Mouse (Mus musculus): ENCODE data around the gene Pias4. TPM values are rescaled to one million over a fixed set of nuclear protein-coding genes. Genes with fewer than 3 reads are reported as not detected.
"Not testable (repeated sequence)": the region's sequence is repeated elsewhere in the genome, so short reads cannot be mapped to it uniquely, and the experiment has no call there.

Gene Pias4
- polyA plus RNA-seq, 1 experiment: 31.6 TPM

- H3ac ChIP-seq (ENCODE audit: control insufficient read depth, insufficient read length, low read depth): peak within 1 kb of the TSS; percentile 99
- H3K4me3 ChIP-seq (ENCODE audit: insufficient read depth, poor library complexity, severe bottlenecking): peak within 1 kb of the TSS; percentile 95
- H3K27me3 ChIP-seq (ENCODE audit: control insufficient read depth, insufficient read depth, insufficient read length): no peaks in the 10 kb centered on the region
- peaks cover 53% of the 10 kb centered on the region for H3K79me2 ChIP-seq (ENCODE audit: control insufficient read depth, insufficient read depth)
- TF ChIP-seq FOSL1 (IDR thresholded peaks at IDR 0.05; ENCODE audit: insufficient read depth, low read length, poor library complexity, severe bottlenecking) (no peak), CTCF (IDR thresholded peaks at IDR 0.05; ENCODE audit: control insufficient read depth, insufficient read depth, insufficient read length) (no peak), USF1 (IDR thresholded peaks at IDR 0.05; ENCODE audit: low read depth) (peak; percentile 98), CEBPB (IDR thresholded peaks at IDR 0.05; ENCODE audit: low read depth) (no peak), MYOD1 (IDR thresholded peaks at IDR 0.05; ENCODE audit: control insufficient read depth, insufficient read length, low read depth) (no peak), MAX (IDR thresholded peaks at IDR 0.05) (peak; percentile 26)
- peaks cover 47% of the 10 kb centered on the region for H3K36me3 ChIP-seq (ENCODE audit: control insufficient read depth, insufficient read depth)
- H3K79me3 ChIP-seq (ENCODE audit: low read depth): peaks cover 48% of the 10 kb centered on the region
Measured at GRCm38 (mm10) chr10:81176466-81177271, 8.9 kb upstream of the Pias4 start, which contains the start of gene Eef2. Gene Eef2 (plus strand): TSS chr10:81176631.

GRCm38 (mm10) chr10:81175936-81176465 is 8.3 kb upstream of the Pias4 start:
- H3K79me3 ChIP-seq (ENCODE audit: low read depth): peaks cover 45% of the 10 kb centered on the region
- peak overlapping the region; percentile 26 for H3K4me3 ChIP-seq (ENCODE audit: insufficient read depth, poor library complexity, severe bottlenecking)
- TF ChIP-seq MYOG (IDR thresholded peaks at IDR 0.05; ENCODE audit: control insufficient read depth, extremely low read depth, insufficient read length): no peak
- TF ChIP-seq MYOD1 (IDR thresholded peaks at IDR 0.05; ENCODE audit: control insufficient read depth, insufficient read length, low read depth): no peak
- TF ChIP-seq FOSL1 (IDR thresholded peaks at IDR 0.05; ENCODE audit: insufficient read depth, low read length, poor library complexity, severe bottlenecking): no peak
- no peak for TF ChIP-seq CEBPB (IDR thresholded peaks at IDR 0.05; ENCODE audit: low read depth)
- TF ChIP-seq MAX (IDR thresholded peaks at IDR 0.05): no peak
- no peak for TF ChIP-seq USF1 (IDR thresholded peaks at IDR 0.05; ENCODE audit: low read depth)
- no peak for TF ChIP-seq CTCF (IDR thresholded peaks at IDR 0.05; ENCODE audit: control insufficient read depth, insufficient read depth, insufficient read length)
- peaks cover 40% of the 10 kb centered on the region for H3K36me3 ChIP-seq (ENCODE audit: control insufficient read depth, insufficient read depth)
- no peaks in the 10 kb centered on the region for H3K27me3 ChIP-seq (ENCODE audit: control insufficient read depth, insufficient read depth, insufficient read length)
- H3K79me2 ChIP-seq (ENCODE audit: control insufficient read depth, insufficient read depth): peaks cover 47% of the 10 kb centered on the region
- no peak overlapping the region for H3ac ChIP-seq (ENCODE audit: control insufficient read depth, insufficient read length, low read depth)

GRCm38 (mm10) chr10:81175345-81175701 is 7.6 kb upstream of the Pias4 start:
- Histone ChIP-seq H3K79me2 (ENCODE audit: control insufficient read depth, insufficient read depth) (peaks cover 40% of the 10 kb centered on the region), H3K79me3 (ENCODE audit: low read depth) (peaks cover 39% of the 10 kb centered on the region), H3K36me3 (ENCODE audit: control insufficient read depth, insufficient read depth) (peaks cover 33% of the 10 kb centered on the region)
- not testable (repeated sequence) for H3K27me3 ChIP-seq (ENCODE audit: control insufficient read depth, insufficient read depth, insufficient read length); H3K4me3 ChIP-seq (ENCODE audit: insufficient read depth, poor library complexity, severe bottlenecking); H3ac ChIP-seq (ENCODE audit: control insufficient read depth, insufficient read length, low read depth)

- TF ChIP-seq USF1 (IDR thresholded peaks at IDR 0.05; ENCODE audit: low read depth) (no peak), MYOG (IDR thresholded peaks at IDR 0.05; ENCODE audit: control insufficient read depth, extremely low read depth, insufficient read length) (no peak), MYOD1 (IDR thresholded peaks at IDR 0.05; ENCODE audit: control insufficient read depth, insufficient read length, low read depth) (no peak), FOSL1 (IDR thresholded peaks at IDR 0.05; ENCODE audit: insufficient read depth, low read length, poor library complexity, severe bottlenecking) (no peak), MAX (IDR thresholded peaks at IDR 0.05) (peak; percentile 81), CTCF (IDR thresholded peaks at IDR 0.05; ENCODE audit: control insufficient read depth, insufficient read depth, insufficient read length) (peak; percentile 97)
- Histone ChIP-seq H3K36me3 (ENCODE audit: control insufficient read depth, insufficient read depth) (peaks cover 28% of the 10 kb centered on the region), H3K79me2 (ENCODE audit: control insufficient read depth, insufficient read depth) (peaks cover 35% of the 10 kb centered on the region), H3K4me3 (ENCODE audit: insufficient read depth, poor library complexity, severe bottlenecking) (no peak overlapping the region), H3K27me3 (ENCODE audit: control insufficient read depth, insufficient read depth, insufficient read length) (no peaks in the 10 kb centered on the region), H3ac (ENCODE audit: control insufficient read depth, insufficient read length, low read depth) (peak overlapping the region; percentile 7), H3K79me3 (ENCODE audit: low read depth) (peaks cover 34% of the 10 kb centered on the region)
Measured at GRCm38 (mm10) chr10:81174617-81175344, 7.1 kb upstream of the Pias4 start.

GRCm38 (mm10) chr10:81173132-81173531 is 5.4 kb upstream of the Pias4 start:
- H3K79me3 ChIP-seq (ENCODE audit: low read depth): peaks cover 17% of the 10 kb centered on the region
- TF ChIP-seq CEBPB (IDR thresholded peaks at IDR 0.05; ENCODE audit: low read depth): no peak
- TF ChIP-seq MYOD1 (IDR thresholded peaks at IDR 0.05; ENCODE audit: control insufficient read depth, insufficient read length, low read depth): no peak
- TF ChIP-seq MYOG (IDR thresholded peaks at IDR 0.05; ENCODE audit: control insufficient read depth, extremely low read depth, insufficient read length): no peak
- TF ChIP-seq CTCF (IDR thresholded peaks at IDR 0.05; ENCODE audit: control insufficient read depth, insufficient read depth, insufficient read length): no peak
- no peak for TF ChIP-seq MAX (IDR thresholded peaks at IDR 0.05)
- no peak for TF ChIP-seq FOSL1 (IDR thresholded peaks at IDR 0.05; ENCODE audit: insufficient read depth, low read length, poor library complexity, severe bottlenecking)
- TF ChIP-seq USF1 (IDR thresholded peaks at IDR 0.05; ENCODE audit: low read depth): no peak
- no peaks in the 10 kb centered on the region for H3K27me3 ChIP-seq (ENCODE audit: control insufficient read depth, insufficient read depth, insufficient read length)
- H3K79me2 ChIP-seq (ENCODE audit: control insufficient read depth, insufficient read depth): peaks cover 18% of the 10 kb centered on the region
- H3K36me3 ChIP-seq (ENCODE audit: control insufficient read depth, insufficient read depth): peaks cover 12% of the 10 kb centered on the region
- H3ac ChIP-seq (ENCODE audit: control insufficient read depth, insufficient read length, low read depth): no peak overlapping the region
- no peak overlapping the region for H3K4me3 ChIP-seq (ENCODE audit: insufficient read depth, poor library complexity, severe bottlenecking)

- H3K27me3 ChIP-seq (ENCODE audit: control insufficient read depth, insufficient read depth, insufficient read length); H3K36me3 ChIP-seq (ENCODE audit: control insufficient read depth, insufficient read depth); H3K4me3 ChIP-seq (ENCODE audit: insufficient read depth, poor library complexity, severe bottlenecking); H3ac ChIP-seq (ENCODE audit: control insufficient read depth, insufficient read length, low read depth): not testable (repeated sequence)
- H3K79me3 ChIP-seq (ENCODE audit: low read depth): peaks cover 24% of the 10 kb centered on the region
- H3K79me2 ChIP-seq (ENCODE audit: control insufficient read depth, insufficient read depth): peaks cover 30% of the 10 kb centered on the region
Measured at GRCm38 (mm10) chr10:81169411-81169900, 1.7 kb upstream of the Pias4 start.
